Mouse (Mus musculus): ENCODE measurements around the gene Atp11b. TPM values are rescaled to one million over a fixed set of nuclear protein-coding genes. Genes with fewer than 3 reads are reported as not detected.

The Atp11b gene
- polyA plus RNA-seq (2012; rRNA removed) = 226 and 256 TPM in 2 replicates

DNA sequence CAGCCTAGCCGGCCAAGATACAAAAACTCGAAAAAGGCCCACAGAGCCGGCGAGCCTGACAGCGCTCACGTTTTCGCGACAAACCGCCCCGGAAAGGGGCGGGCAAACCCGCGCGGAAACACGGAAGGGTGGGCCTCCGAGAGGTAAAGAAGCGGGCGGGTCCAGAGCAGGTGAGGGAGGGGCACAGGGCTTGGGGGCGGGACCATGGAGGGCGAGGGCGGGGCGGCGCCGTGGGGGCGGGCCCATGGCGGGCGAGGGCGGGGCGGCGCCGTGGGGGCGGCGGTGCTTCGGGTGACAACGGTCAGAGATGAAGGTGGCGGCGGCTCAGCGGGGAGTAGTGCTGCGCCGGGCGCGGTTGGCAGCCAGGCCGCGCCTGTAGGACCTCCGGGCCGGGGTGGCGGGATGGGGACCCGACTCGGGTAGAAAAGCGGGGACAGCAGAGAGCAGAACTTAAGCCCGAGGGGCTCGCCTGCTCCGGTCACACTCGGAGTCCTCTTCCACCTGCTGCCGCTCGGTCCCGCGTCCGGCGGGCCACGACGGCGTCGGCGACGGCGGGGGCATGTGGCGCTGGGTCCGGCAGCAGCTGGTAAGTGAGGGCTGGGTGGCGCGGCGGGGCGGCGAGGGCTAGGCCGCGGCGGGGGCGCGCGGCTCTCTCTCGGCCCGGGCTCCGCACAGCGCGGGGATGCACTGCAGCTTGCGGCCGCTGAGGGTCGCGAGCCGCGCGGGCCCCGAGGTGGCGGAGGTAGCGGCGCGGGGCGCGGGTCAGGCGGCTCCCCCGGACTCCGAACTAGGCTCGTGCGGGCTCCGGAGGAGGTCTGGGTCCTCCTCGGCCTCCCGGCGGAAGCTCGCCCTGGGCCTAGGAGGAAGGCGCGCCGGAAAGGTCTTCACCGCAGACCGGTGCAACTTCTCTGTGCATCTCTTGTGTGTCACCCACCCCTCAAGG, at the start of gene Atp11b:
TSS of gene Atp11b (plus strand) at position 282 of the 943 bp plus-strand sequence.
- peak; percentile 19 to 59 for DNase-seq (ENCODE audit: extremely low spot score in 1 of 2, low spot score in 1 of 2)

DNA sequence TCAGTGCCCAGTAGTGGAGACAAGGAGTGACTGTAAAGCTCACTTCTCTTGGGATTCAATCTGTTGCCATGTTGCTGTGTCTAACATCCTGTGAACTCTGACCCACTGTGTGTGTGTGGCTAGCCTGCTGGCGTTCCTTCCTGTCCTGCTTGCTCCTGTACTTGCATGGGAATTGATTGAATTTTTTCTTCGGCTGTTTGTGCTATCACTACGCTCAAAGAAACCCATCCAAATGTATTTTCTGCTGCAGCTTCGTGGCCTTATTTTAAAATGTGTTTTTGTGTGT, 49.6 kb upstream of the Atp11b start:
- no peak for DNase-seq (ENCODE audit: extremely low spot score in 1 of 2, low spot score in 1 of 2)

DNA sequence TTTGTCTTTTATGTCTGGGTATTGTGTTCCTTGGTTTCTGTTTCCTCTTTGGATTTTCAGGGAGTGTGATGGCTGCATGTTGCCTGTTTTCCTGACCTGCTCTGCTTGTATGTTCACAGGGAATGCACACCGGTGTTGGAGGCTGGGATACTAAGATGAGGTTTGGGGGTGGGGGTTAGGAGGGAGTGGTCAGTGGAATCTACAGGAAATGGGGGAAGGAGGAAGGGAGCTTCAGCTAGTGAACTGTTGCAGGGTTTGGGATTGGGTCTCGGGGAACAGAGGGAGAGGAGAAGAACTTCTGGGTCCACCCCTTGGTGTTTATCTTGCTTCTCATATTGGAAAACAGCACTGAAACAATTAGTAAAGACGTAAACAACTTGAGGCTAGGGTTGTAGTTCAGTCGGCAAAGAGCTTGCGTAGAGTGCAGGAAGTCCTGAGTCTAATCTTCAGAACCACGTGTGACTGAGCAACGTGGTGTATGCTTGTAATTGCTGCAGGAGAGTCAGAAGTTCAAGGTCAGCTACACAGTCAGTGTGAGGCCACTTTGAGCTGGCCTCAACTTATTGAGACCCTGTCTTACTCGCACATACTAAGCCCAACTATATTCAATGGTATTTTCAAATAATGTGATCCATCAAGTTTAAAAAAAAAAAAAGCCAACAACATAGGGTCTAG, 34.2 kb upstream of the Atp11b start:
- DNase-seq (ENCODE audit: extremely low spot score in 1 of 2, low spot score in 1 of 2) = no peak

DNA sequence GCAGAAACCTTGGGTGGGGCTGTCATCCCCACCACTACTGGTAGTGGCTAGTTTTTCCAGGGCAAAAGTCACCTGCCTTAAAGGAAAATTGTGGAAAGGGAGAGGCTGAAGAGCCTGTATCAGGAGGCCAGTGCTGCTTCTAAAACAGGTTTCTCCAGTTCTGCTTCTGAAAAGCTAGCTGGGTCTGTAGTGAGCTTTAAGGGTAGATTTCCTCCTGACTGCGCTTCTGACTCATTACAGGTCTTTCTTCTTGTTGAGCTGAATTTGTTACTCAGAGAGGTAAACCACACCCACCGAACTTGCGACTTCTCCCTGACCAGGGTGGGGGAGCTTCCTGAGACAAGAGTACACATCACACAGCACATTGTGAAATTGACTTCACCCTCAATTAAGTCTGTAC, 33.1 kb upstream of the Atp11b start:
- DNase-seq (ENCODE audit: extremely low spot score in 1 of 2, low spot score in 1 of 2) = no peak

DNA sequence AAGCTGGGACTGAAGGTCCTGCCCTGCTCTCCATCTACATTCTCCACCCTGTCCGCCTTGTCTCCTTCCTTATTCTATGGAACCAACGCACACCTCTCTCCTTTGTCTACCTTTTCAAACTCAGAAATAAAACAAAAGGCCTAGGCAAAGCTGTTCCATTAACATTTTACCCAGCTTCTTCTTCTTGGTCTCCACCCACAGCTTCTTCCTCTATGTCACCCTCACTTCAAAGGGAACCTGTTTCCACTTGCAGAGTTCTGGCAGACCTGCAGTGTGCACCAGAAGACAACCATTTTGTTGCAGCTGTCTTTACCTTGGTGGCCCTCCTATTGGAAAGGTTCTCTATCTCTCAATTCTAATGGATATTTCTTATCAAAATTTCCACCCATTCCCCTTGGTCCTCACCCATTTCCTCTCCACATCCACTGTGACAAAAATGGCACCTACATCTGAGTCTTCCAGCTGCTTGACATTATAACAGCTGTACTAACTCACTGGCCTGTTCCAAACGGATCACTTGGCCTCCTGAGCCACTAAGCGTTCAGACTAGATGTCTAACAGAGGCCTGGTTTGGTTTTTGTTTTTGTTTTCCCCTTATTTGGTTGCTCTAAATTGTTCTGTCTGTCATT, 32.0 kb upstream of the Atp11b start:
- DNase-seq (ENCODE audit: extremely low spot score in 1 of 2, low spot score in 1 of 2) = no peak

DNA sequence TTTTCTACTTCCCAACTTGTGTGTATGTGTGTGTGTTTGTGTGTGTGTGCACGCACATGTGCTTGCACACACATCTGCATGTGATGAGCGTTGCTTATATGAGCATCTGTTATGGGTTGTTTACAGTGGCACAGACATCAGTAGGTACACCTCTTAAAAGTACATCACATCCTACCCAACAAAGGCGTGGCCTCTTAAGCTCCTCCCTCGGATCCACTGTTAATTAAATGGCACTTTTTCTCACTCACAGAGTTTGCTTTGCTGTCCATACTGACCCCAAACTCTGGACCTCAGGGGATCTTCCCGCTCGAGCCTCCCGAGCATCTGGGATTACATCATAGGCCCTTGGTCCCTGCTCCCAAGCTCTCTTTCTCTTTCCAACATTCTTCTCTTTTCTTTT, 31.1 kb upstream of the Atp11b start:
- no peak for DNase-seq (ENCODE audit: extremely low spot score in 1 of 2, low spot score in 1 of 2)

DNA sequence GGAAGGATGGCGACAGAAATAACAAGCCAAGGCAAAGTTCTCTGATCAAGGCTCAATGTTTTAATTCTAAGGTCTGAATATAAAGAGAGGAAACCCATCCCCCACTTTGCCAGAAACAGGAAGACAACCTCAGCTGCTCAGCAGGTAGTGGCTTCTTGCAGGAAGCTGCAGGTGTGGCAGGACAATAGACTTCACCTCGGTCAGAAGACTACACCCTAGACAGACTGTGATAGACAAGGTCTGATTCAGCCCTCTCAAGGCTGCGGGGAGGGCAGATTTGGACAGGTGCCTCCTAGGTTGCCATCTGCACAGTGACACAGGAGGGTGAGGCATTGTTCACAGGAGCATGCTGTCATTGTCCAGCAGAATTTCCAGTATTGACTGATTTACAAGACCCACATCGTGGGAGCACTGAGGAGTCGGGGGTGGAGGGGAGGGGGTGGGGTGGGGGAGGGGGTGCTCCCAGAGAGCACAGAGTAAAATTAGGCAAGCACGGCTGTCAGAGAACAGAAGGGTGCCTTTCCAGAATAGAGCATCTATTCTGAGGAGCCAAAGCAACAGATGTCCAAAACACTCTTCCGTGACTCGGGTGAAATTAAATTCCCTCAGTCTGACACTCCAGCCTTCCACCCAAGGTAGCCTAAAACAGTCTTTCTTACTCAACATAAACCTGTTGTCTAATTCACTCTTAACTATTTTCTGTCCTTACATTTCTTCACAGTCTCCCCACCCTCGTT, 30.2 kb upstream of the Atp11b start:
- peak; percentile 18 to 49 for DNase-seq (ENCODE audit: extremely low spot score in 1 of 2, low spot score in 1 of 2)

DNA sequence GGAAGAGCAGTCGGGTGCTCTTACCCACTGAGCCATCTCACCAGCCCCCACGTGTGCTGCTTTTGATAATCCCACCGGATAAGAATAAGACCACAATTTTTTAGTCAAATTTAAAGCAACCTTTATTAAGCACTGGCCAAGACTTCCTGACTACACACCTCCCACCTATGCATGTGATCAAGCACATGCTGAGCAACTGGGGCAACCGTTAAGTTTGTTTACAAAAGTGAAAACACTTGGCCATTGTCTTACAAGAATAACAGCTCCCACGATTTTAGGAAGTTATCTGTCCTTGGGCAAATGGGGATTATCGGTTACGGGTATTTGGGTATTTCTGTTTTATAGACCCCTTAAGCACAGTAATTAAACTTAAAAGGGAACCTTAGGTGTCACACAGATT, 28.8 kb upstream of the Atp11b start:
- no peak for DNase-seq (ENCODE audit: extremely low spot score in 1 of 2, low spot score in 1 of 2)

DNA sequence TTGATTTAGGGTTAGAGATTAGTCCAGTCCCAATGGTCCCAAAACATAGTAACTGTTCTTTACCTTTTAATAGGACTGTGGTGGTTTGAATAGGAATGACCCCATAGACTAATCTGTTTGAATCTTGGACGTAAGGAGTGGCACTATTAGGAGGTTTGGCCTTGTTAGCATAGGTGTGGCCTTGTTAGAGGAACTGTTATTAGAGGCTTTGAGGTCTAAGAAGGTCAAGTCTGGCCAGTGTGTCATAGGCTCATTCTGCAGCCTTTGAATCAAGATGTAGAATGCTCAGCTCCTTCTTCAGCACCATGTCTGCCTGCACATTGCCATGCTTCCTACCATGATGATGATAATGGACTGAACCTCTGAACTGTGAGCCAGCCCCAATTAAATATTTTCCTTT, 27.0 kb upstream of the Atp11b start:
- no peak for DNase-seq (ENCODE audit: extremely low spot score in 1 of 2, low spot score in 1 of 2)

DNA sequence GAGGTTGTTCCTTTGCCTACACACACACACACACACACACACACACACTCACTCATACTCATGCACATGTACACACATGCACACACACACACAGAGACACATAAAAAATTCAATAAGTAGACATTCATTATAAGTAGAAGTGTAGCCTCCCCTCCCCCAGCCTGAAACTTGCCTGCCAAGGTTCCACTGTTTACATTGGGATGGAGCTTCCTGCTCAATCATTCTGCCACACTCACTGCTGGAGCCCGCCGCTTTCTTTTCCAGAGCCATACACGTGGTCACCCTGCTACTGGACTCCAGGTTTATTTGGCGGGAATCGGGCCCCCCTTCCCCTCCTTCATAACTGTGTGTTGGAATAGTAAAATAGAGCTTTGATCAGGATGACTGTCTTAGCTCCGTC, 24.4 kb upstream of the Atp11b start:
- no peak for DNase-seq (ENCODE audit: extremely low spot score in 1 of 2, low spot score in 1 of 2)

DNA sequence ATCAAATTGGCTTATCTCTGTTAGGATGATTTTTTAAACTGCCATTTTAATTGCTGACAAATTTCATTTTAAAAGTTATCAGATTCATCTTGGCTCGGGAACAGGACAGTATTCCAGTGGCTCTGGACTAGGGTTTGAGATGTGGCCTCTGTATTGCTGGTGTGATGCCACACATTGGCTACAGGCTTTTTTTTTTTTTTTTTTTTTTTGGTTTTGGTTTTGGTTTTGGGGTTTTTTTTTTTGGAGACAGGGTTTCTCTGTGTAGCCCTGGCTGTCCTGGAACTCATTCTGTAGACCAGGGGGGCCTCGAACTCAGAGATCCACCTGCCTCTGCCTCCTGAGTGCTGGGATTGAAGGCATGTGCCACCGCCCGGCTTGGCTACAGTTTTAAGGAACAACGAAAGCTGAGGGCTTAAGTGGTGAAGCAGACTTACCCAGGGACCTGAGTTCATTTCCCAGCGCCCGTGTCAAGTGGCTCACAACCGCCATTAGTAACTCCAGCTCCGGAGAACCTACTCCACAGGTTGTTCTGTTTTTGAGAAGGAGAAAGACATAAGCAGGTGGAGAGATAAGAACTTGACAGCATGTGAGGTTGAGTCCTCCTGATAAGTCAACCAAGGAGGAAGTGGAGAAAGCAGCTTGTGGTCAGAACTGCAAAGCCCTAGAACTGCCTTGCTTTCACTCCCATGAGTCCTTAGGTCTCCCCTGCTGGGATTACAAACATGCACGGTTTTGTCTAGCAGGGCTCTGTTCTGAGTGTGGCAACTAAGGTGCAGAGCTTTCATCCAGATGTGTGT, 21.7 kb upstream of the Atp11b start:
- DNase-seq (ENCODE audit: extremely low spot score in 1 of 2, low spot score in 1 of 2) = no peak

DNA sequence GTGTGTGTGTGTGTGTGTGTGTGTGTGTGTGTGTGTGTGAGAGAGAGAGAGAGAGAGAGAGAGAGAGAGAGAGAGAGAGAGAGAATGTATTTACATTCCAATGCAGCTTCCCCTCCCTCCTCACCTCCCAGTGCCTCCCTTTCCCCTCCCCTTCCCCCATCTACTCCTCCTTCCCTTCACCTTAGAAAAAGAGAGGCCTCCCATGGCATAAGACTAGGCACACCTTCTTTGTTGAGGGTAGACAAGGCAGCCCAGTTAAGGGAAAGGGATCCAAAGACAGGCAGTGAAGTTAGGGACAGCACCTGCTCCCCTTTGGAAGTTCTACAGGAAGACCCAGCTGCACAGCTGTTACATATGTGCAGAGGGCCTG, 21.1 kb upstream of the Atp11b start:
- DNase-seq (ENCODE audit: extremely low spot score in 1 of 2, low spot score in 1 of 2) = no peak

DNA sequence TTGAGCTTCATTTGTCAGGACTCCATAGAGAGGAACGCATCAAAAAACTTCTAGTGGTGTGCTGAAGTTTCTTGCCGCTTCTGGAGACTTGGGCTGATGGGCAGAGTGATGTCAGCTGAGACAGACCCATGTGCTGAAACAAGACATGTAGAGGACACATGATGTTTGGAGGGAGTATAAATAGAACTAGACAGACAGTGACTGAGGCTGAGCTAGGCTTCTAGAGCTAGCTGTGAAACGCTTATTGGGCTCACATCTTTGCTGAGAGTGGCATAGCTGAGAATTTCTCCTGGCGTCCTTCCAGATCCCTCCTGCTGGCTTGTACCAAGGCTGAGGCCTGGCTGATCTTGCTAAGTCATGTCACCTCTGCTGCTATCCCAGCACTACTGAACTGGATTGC, 19.4 kb upstream of the Atp11b start:
- DNase-seq (ENCODE audit: extremely low spot score in 1 of 2, low spot score in 1 of 2) = no peak

DNA sequence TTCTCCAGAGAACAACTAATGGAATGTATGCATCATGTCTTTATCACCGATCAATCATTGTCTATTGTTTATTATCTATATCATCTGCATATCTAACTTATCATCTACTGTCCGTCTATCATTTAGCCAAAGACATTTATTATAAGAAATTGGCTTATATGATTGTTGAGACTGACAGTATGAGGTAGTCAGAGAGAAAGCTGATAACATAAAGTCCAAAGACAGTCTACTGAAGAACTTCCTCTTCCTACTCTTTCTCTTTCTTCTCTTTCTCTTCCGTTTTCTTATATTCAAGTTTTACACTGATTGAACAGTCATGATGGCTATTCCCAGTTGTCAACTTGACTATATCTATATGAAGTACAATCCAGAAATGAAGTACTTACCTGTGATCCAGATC, 15.8 kb upstream of the Atp11b start:
- DNase-seq (ENCODE audit: extremely low spot score in 1 of 2, low spot score in 1 of 2) = no peak

DNA sequence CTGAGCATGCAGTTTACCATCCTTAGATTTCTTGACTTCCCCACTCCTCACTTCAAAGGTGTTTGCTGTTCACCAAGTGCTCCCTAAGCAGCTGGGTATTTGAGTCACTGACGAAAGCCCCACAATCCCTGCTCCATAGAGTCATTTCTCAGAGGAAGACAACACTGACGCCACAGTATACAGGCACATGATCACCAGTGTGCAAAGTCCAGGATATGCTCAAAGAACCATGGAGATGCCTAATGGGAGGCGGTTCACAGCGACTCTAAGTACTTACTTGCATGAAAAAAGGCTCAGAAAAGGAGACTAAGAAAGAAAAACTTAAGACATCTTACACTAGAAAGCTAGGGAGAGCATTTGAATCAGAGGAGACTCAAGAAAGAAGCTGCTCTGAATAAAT, 8.9 kb upstream of the Atp11b start:
- no peak for DNase-seq (ENCODE audit: extremely low spot score in 1 of 2, low spot score in 1 of 2)

DNA sequence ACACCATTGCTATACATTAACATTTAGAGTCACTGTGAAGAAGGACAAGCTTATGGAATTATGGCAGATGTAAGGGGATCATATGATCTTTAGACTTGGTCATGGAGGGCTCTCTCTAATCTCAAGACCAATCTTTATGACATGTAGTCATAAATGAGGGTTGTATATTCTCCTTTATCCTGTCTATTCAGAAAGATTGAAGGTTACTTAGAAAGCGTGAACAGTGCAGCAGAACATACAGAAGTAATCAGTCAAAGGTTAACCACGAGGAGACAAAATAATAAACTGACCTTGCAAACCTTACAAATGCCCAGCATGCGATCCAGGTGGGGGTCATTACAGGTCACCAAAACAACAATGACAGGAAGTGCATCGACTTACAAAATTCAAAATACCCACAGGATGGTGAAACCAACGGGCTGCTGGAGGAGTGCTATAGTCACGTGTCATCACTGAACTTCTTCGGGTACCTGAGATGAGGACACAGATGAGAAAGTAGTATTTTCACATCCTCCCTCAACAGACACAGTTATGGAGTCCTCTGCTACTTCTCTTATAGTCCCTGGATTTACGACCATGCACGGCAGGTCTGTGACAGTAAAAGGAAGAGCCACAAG, 7.0 kb upstream of the Atp11b start:
- no peak for DNase-seq (ENCODE audit: extremely low spot score in 1 of 2, low spot score in 1 of 2)

DNA sequence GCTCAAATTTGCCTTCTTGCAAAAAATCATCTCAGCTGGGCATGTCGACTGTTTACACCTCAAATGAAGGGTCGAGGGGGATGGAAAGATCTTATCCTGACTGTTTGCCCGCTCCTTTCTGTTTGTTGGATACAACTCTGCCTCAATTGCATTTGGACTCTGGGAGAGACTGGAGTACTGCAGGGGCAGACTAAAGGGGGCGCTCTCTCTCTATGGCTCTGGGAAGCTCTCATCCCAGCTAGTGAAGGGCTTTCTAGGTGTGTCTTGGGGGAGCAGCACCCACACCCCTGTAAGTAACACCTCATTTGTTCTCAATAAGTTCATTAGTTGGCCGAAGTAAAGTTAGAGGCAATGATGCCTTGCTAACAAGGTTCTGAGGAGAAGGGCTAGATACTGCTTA, 3.6 kb upstream of the Atp11b start:
- no peak for DNase-seq (ENCODE audit: extremely low spot score in 1 of 2, low spot score in 1 of 2)

DNA sequence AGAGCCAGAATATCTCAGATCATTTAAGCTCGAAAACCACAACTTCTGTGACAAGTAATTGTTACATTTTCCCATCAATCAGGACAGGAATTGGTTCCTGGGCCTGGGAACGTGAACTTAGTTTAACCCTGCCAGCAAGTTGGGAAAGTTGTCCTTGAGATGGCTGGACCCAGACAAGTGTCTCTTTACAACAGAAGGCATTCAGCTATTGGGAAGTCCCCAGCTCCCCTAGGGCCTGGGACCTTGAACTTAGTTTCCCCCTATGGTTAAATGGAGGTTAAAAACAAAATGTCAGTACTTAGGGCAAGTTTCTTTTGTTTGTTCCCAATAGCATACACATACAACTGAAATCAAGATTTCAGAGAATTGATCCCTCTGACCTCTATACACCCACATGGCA, 2.2 kb upstream of the Atp11b start:
- DNase-seq (ENCODE audit: extremely low spot score in 1 of 2, low spot score in 1 of 2) = no peak

DNA sequence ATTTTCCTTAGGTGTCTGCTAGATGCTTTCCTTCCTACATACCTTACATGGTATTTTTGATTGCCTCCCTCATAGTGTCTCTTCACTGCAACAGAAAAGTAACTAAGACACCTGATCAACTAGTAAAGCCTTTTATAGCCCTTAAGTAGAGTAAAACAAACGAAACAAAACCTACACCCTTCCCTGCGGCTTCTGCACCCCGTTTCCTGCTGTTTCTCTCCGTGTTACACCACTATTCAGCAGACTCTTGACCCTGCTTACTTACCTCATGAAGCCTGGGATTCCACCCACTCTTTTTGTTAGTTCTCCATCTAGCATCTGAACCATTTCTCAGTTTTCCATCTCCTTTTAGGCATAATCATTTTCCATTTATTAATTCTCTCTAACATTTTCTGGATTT, 8.8 kb downstream of the Atp11b start:
- DNase-seq (ENCODE audit: extremely low spot score in 1 of 2, low spot score in 1 of 2) = no peak
